Mouse (Mus musculus): Measurements from ENCODE around the gene Olfr592. TPM values are rescaled to one million over a fixed set of nuclear protein-coding genes. Genes with fewer than 3 reads are reported as not detected.
"Not testable (repeated sequence)": the region's sequence is repeated elsewhere in the genome, so short reads cannot be mapped to it uniquely, and the experiment has no call there.

Olfr592 gene
- not detected for total RNA-seq (2022)

- DNase-seq (ENCODE audit: low spot score in 2 of 2) = not testable (repeated sequence)
Observed at GRCm38 (mm10) chr7:103184503-103184902, at the start of gene Olfr592. Olfr592 (plus strand) TSS chr7:103184803.

- no peak for DNase-seq (ENCODE audit: low spot score in 2 of 2)
Observed at GRCm38 (mm10) chr7:103140579-103140978, 44.0 kb upstream of the Olfr592 start, which contains the start of gene Olfr588-ps1. Olfr588-ps1 (plus strand) TSS chr7:103140879.

- no peak for DNase-seq (ENCODE audit: low spot score in 2 of 2)
Observed at GRCm38 (mm10) chr7:103156256-103156655, 28.3 kb upstream of the Olfr592 start, which contains the start of gene Olfr589. Olfr589 (minus strand) TSS chr7:103156356.

- no peak for DNase-seq (ENCODE audit: low spot score in 2 of 2)
Observed at GRCm38 (mm10) chr7:103169697-103170096, 14.9 kb upstream of the Olfr592 start.

GRCm38 (mm10) chr7:103178240-103178639 is 6.4 kb upstream of the Olfr592 start, which contains the start of gene Olfr591:
Olfr591 (minus strand) TSS chr7:103178340.
- no peak for DNase-seq (ENCODE audit: low spot score in 2 of 2)

- no peak for DNase-seq (ENCODE audit: low spot score in 2 of 2)
Observed at GRCm38 (mm10) chr7:103211562-103211961, 27.0 kb downstream of the Olfr592 start, which contains the start of gene Olfr593. Olfr593 (plus strand) TSS chr7:103211862.

GRCm38 (mm10) chr7:103212050-103212449 is 27.4 kb downstream of the Olfr592 start:
- DNase-seq (ENCODE audit: low spot score in 2 of 2) = not testable (repeated sequence)

- DNase-seq (ENCODE audit: low spot score in 2 of 2) = no peak
Observed at GRCm38 (mm10) chr7:103216696-103217095, 32.1 kb downstream of the Olfr592 start, which contains the start of gene Olfr594. Olfr594 (plus strand) TSS chr7:103216996.

Other genes with a start within 250 kb of the Olfr592 start
- gene Olfr573-ps1, start 242.2 kb upstream of the Olfr592 start, total RNA-seq (2022) = not detected
- not detected for gene Olfr574, start 236.3 kb upstream of the Olfr592 start, total RNA-seq (2022)
- gene Olfr575, start 226.0 kb upstream of the Olfr592 start, total RNA-seq (2022) = not detected
- gene Olfr576, start 222.1 kb upstream of the Olfr592 start, total RNA-seq (2022) = not detected
- gene Olfr577, start 208.9 kb upstream of the Olfr592 start, total RNA-seq (2022) = not detected
- gene Olfr578, start 195.5 kb upstream of the Olfr592 start, total RNA-seq (2022) = not detected
- gene Olfr582, start 146.8 kb upstream of the Olfr592 start, total RNA-seq (2022) = not detected
- not detected for gene Olfr583, start 133.5 kb upstream of the Olfr592 start, total RNA-seq (2022)
- not detected for gene Olfr584, start 102.9 kb upstream of the Olfr592 start, total RNA-seq (2022)
- gene Olfr585, start 87.1 kb upstream of the Olfr592 start, total RNA-seq (2022) = not detected
- gene Olfr586, start 59.2 kb upstream of the Olfr592 start, total RNA-seq (2022) = not detected
- gene Olfr588-ps1, start 43.9 kb upstream of the Olfr592 start, total RNA-seq (2022) = not detected
- gene Olfr589, start 28.4 kb upstream of the Olfr592 start, total RNA-seq (2022) = not detected
- gene Olfr591, start 6.5 kb upstream of the Olfr592 start, total RNA-seq (2022) = not detected
- not detected for gene Olfr593, start 27.1 kb downstream of the Olfr592 start, total RNA-seq (2022)
- gene Olfr594, start 32.2 kb downstream of the Olfr592 start, total RNA-seq (2022) = not detected
- not detected for gene Usp17ld, start 67.7 kb downstream of the Olfr592 start, total RNA-seq (2022)
- gene Olfr596, start 120.8 kb downstream of the Olfr592 start, total RNA-seq (2022) = not detected
- not detected for gene Olfr597, start 131.5 kb downstream of the Olfr592 start, total RNA-seq (2022)
- gene Olfr598, start 138.8 kb downstream of the Olfr592 start, total RNA-seq (2022) = not detected
- gene Olfr599, start 151.1 kb downstream of the Olfr592 start, total RNA-seq (2022) = not detected
- not detected for gene Olfr600, start 164.9 kb downstream of the Olfr592 start, total RNA-seq (2022)
- gene Olfr601, start 177.9 kb downstream of the Olfr592 start, total RNA-seq (2022) = not detected
- not detected for gene Olfr603, start 201.4 kb downstream of the Olfr592 start, total RNA-seq (2022)
- gene Usp17lc, start 230.3 kb downstream of the Olfr592 start, total RNA-seq (2022) = not detected

Measured in left cerebral cortex, adult 8-10 months (tissue).